Mouse (Mus musculus) adrenal gland, adult 8-10 months (tissue): Measurements from ENCODE around the gene Ndrg2. TPM values are rescaled to one million over a fixed set of nuclear protein-coding genes. Genes with fewer than 3 reads are reported as not detected.
A peak's percentile ranks its signal among the peaks of the same experiment; 100 is the strongest.
"Not testable (repeated sequence)": the region's sequence is repeated elsewhere in the genome, so short reads cannot be mapped to it uniquely, and the experiment has no call there.

Experiments
- DNase-seq: peaks from one replicate; pipeline ENCODE4 v3.0.0; 2022
- total RNA-seq, 4 experiments: library from RNA; stranded (reverse); gene quantifications; 2 replicates each; pipeline ENCODE4 v1.2.4; 2022

Ndrg2 gene
- total RNA-seq, 4 experiments from 2014 or later, result 209 to 364 (median 285) TPM

GRCm38 (mm10) chr14:51870756-51871155 lies 43.2 kb downstream of the Ndrg2 start:
- DNase-seq, result peak; percentile 56

GRCm38 (mm10) chr14:51863603-51864002 lies 50.4 kb downstream of the Ndrg2 start:
- not testable (repeated sequence) for DNase-seq

DNA sequence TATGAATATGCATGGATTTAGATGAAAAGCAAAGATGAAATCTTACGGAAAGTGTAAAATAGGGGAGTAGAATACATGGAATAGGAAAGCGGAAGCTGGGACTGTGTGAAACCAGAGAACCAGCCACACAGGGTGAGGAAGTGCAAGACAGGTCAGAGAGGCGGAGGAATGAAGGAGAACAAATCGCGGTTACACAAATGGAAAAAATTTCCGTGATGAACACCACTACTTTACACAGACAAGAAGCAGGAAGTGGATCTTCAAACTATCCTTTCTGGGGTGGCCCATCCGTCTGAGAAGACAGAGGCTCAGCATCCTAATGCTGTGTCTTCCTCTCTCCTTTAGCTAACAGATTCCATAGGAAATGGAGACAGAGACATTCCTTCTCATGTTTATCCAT lies 58.7 kb downstream of the Ndrg2 start:
- not testable (repeated sequence) for DNase-seq

Other genes starting within 250 kb of the Ndrg2 start
- not detected for gene Gm17079, start 218.7 kb downstream of the Ndrg2 start, total RNA-seq
- not detected for gene Gm5800, start 197.0 kb downstream of the Ndrg2 start, total RNA-seq
- gene Ang4, start 140.6 kb downstream of the Ndrg2 start, total RNA-seq, result not detected
- not detected for gene AY358078, start 114.1 kb downstream of the Ndrg2 start, total RNA-seq
- gene Ear6, start 60.5 kb downstream of the Ndrg2 start, total RNA-seq, result not detected
- gene Mettl17, start 29.3 kb downstream of the Ndrg2 start, total RNA-seq, result 10 to 100 TPM; 31.5 to 50.1 (median 45.6) TPM
- gene Slc39a2, start 21.3 kb downstream of the Ndrg2 start, total RNA-seq, result 1 to 10 TPM in 1 of 4 experiments, under 1 TPM in 3; 0.20 to 1.2 (median 0.66) TPM
- gene Tppp2, start 4.3 kb upstream of the Ndrg2 start, total RNA-seq, result not detected
- not detected for gene Rnase13, start 8.6 kb upstream of the Ndrg2 start, total RNA-seq
- 10 to 100 TPM; 40.7 to 74.9 (median 57.2) TPM for gene Arhgef40, start 70.6 kb upstream of the Ndrg2 start, total RNA-seq
- gene Tmem253, start 101.5 kb upstream of the Ndrg2 start, total RNA-seq, result 1 to 10 TPM; 1.1 to 2.2 (median 1.6) TPM
- 10 to 100 TPM; 52.7 to 86.6 (median 71.6) TPM for gene Zfp219, start 106.6 kb upstream of the Ndrg2 start, total RNA-seq
- gene Olfr221, start 128.3 kb upstream of the Ndrg2 start, total RNA-seq, result not detected
- 100 to 1,000 TPM; 181 to 335 (median 196) TPM for gene Hnrnpc, start 189.9 kb upstream of the Ndrg2 start, total RNA-seq
- gene Rpgrip1, start 196.5 kb upstream of the Ndrg2 start, total RNA-seq, result 1 to 10 TPM in 2 of 4 experiments, under 1 TPM in 2; 0.44 to 2.3 (median 1.4) TPM